Mouse (Mus musculus) ES-E14 (cell line): ENCODE results near the gene Pip4k2a.

ENCODE experiments used
- CHD2 ChIP-seq: IDR thresholded peaks from 2 replicates; pipeline ENCODE4 v1.6.1; 2014; ENCODE audit warnings: mild to moderate bottlenecking, low read depth, low read length, inconsistent platforms
- HCFC1 ChIP-seq: IDR thresholded peaks from 2 replicates; pipeline ENCODE4 v1.6.1; 2012; ENCODE audit warnings: low read length, inconsistent platforms, borderline replicate concordance; ENCODE audit not compliant: insufficient read depth
- MAFK ChIP-seq: IDR thresholded peaks from 2 replicates; pipeline ENCODE4 v1.6.1; 2014; ENCODE audit warnings: mild to moderate bottlenecking, low read depth, low read length, inconsistent platforms; ENCODE audit not compliant: insufficient read depth
- ZC3H11A ChIP-seq: IDR thresholded peaks from 2 replicates; pipeline ENCODE4 v1.6.1; 2012; ENCODE audit warnings: low read depth, mild to moderate bottlenecking, inconsistent platforms, low read length, borderline replicate concordance
- ZNF384 ChIP-seq: IDR thresholded peaks from 2 replicates; pipeline ENCODE4 v1.6.1; 2012; ENCODE audit warnings: low read depth, low read length, inconsistent platforms

- TF ChIP-seq ZNF384 (no peak), HCFC1 (no peak), CHD2 (no peak), ZC3H11A (no peak), MAFK (no peak)
These were observed 80.6 kb downstream of the Pip4k2a start for GRCm38 (mm10) chr2:18917380-18917750.
